Mouse (Mus musculus) intestine, embryonic 14.5 days (tissue): ENCODE measurements around the gene Fbln1. TPM values are rescaled to one million over a fixed set of nuclear protein-coding genes. Genes with fewer than 3 reads are reported as not detected.
A peak's percentile ranks its signal among the peaks of the same experiment; 100 is the strongest.

ENCODE experiments used
- ATAC-seq: fragments of 200-750 bp; cut with Nextera tagmentation; replicated peaks from 2 replicates; pipeline ENCODE4 v1.8.0; 2017; ENCODE audit warnings: low read depth, moderate number of reproducible peaks, moderate TSS enrichment, moderate library complexity; ENCODE audit not compliant: low FRiP score, low TSS enrichment
- DNase-seq: peaks from one replicate; pipeline ENCODE4 v3.0.0-alpha.2; 2018; ENCODE audit warnings: low spot score
- H3K27ac ChIP-seq: fragments of 300-500 bp; sonication (generic); 2 replicates; pipeline ENCODE4 v1.5.1; 2014; ENCODE audit warnings: low read depth, mild to moderate bottlenecking, control low read depth
- H3K27me3 ChIP-seq: fragments of 300-500 bp; sonication (generic); replicated peaks from 2 replicates; pipeline ENCODE4 v1.6.1; 2014; ENCODE audit warnings: low read length, control low read depth; ENCODE audit not compliant: control insufficient read depth, insufficient read depth
- H3K36me3 ChIP-seq: fragments of 300-500 bp; sonication (generic); 2 replicates; pipeline ENCODE4 v1.6.1; 2014; ENCODE audit warnings: low read length, control low read depth; ENCODE audit not compliant: control insufficient read depth, insufficient read depth
- H3K4me1 ChIP-seq: fragments of 300-500 bp; sonication (generic); replicated peaks from 2 replicates; pipeline ENCODE4 v1.6.1; 2014; ENCODE audit warnings: low read length, control low read depth, mixed read lengths; ENCODE audit not compliant: control insufficient read depth, insufficient read depth
- H3K4me2 ChIP-seq: fragments of 300-500 bp; sonication (generic); 2 replicates; pipeline ENCODE4 v1.6.1; 2014; ENCODE audit warnings: low read length
- H3K4me3 ChIP-seq: fragments of 300-500 bp; sonication (generic); 2 replicates; pipeline ENCODE4 v1.5.1; 2014; ENCODE audit warnings: low read depth, low read length, control low read depth, mixed read lengths
- H3K9ac ChIP-seq: fragments of 300-500 bp; sonication (generic); 2 replicates; pipeline ENCODE4 v1.6.1; 2014; ENCODE audit warnings: mild to moderate bottlenecking, low read length
- H3K9me3 ChIP-seq: fragments of 300-500 bp; sonication (generic); 2 replicates; pipeline ENCODE4 v1.6.1; 2016; ENCODE audit warnings: low read length, control low read depth; ENCODE audit not compliant: control insufficient read depth
- WGBS: fragments of 180-500 bp; shearing (Covaris S2); extraction: QIAGEN DNeasy Blood & Tissue Kit; methylation state at CpG from one replicate; pipeline ENCODE4 v1.1.7; 2014; 5-methylcytosine and 5-hydroxymethylcytosine counted together
- polyA plus RNA-seq: library from polyadenylated mRNA; unstranded; fragments of >200 nt; fragmentation: Nextera tagmentation; extraction: Ambion mirVana; gene quantifications from 2 replicates; pipeline ENCODE4 v1.2.1, GENCODE M21; 2014

The Fbln1 gene
- polyA plus RNA-seq, 1 experiment from 2014 or later: 236 TPM

DNA sequence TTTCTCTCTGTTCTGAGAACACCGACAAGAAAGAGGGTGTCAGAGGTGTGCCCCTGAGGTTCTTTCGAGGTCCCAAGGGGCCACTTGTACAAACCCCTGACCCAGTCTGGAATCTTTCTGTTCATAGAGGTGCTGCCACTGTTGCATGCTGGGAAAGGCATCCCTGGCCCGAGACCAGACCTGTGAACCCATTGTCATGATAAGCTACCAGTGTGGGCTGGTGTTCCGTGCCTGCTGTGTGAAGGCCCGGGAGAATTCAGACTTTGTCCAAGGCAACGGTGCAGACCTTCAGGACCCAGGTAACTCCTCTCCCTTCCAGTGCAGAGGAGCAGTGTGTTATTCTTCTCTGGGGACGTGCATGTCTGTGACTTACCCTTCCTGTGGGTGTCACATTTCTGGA, 21.1 kb downstream of the Fbln1 start:
- H3K9me3 ChIP-seq: no peaks in the 10 kb centered on the region
- 77% methylated on average over 7 of the region's 7 CpGs for WGBS
- H3K27ac ChIP-seq: no peak overlapping the region
- no peak for DNase-seq
- H3K36me3 ChIP-seq: peaks cover 89% of the 10 kb centered on the region
- H3K4me1 ChIP-seq: no peaks in the 10 kb centered on the region
- H3K27me3 ChIP-seq: no peaks in the 10 kb centered on the region
- H3K9ac ChIP-seq: no peak overlapping the region
- no peak overlapping the region for H3K4me2 ChIP-seq
- ATAC-seq: no peak
- H3K4me3 ChIP-seq: no peak overlapping the region

DNA sequence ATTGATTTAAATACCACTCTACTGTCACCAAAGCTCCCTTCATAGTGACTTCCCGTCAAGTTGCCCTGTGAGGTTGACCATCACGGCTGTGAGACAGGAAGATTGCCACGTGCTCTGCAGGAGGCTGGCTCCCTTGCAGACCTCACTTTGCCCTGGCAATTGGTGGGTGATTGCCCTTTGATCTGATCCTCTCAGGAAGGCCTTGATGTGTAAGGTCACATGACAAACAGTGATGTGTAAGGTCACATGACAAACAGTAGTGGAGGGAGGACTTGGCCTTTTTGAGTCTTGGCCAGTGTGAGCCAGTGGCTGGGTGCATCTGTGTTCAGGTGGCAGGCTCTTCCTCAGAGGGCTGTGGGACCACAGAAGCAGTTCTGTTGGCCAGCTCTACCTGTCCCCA, 22.8 kb downstream of the Fbln1 start:
- ATAC-seq (no peak), DNase-seq (no peak)
- no peaks in the 10 kb centered on the region for H3K9me3 ChIP-seq
- 62% methylated on average over 3 of the region's 3 CpGs for WGBS
- H3K27me3 ChIP-seq: no peaks in the 10 kb centered on the region
- H3K9ac ChIP-seq: no peak overlapping the region
- H3K4me3 ChIP-seq: no peak overlapping the region
- no peak overlapping the region for H3K4me2 ChIP-seq
- no peaks in the 10 kb centered on the region for H3K4me1 ChIP-seq
- H3K27ac ChIP-seq: no peak overlapping the region
- peaks cover 91% of the 10 kb centered on the region for H3K36me3 ChIP-seq

DNA sequence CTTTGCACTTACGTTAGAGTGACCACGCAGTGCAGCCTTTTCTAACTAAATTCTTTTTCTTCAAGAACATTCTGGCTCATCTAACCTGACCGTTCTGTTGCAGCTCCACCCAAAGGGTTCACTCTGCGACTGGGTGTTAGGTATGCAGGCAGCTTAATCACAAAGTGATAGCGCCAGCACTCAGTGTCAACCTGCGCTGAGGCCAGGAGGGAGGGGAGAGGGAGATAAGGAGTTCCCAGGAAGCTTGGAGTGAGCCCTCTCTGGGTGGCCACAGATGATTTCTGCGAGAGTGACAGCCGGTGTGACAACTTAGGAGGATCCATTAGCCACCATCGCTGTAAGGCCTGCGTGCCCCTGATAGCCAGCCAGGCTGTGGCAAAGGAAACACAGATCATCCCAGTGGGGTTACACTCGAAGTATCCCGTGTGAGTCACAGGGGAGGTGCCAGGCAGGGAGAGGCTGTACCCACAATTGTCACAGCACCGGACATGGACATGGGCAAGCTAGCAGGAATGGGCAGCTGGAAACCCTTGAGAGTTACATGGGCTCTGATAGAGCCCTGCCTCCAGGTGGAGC, 24.3 kb downstream of the Fbln1 start:
- H3K4me2 ChIP-seq: no peak overlapping the region
- DNase-seq: no peak
- no peak overlapping the region for H3K27ac ChIP-seq
- WGBS: 73% methylated on average over 13 of the region's 13 CpGs
- no peaks in the 10 kb centered on the region for H3K9me3 ChIP-seq
- H3K36me3 ChIP-seq: peaks cover 88% of the 10 kb centered on the region
- H3K4me3 ChIP-seq: no peak overlapping the region
- no peak for ATAC-seq
- no peaks in the 10 kb centered on the region for H3K27me3 ChIP-seq
- H3K9ac ChIP-seq: no peak overlapping the region
- H3K4me1 ChIP-seq: no peaks in the 10 kb centered on the region

GRCm38 (mm10) chr15:85230613-85231012, 24.9 kb downstream of the Fbln1 start:
- no peak overlapping the region for H3K27ac ChIP-seq
- peaks cover 91% of the 10 kb centered on the region for H3K36me3 ChIP-seq
- 91% methylated on average over 14 of the region's 14 CpGs for WGBS

DNA sequence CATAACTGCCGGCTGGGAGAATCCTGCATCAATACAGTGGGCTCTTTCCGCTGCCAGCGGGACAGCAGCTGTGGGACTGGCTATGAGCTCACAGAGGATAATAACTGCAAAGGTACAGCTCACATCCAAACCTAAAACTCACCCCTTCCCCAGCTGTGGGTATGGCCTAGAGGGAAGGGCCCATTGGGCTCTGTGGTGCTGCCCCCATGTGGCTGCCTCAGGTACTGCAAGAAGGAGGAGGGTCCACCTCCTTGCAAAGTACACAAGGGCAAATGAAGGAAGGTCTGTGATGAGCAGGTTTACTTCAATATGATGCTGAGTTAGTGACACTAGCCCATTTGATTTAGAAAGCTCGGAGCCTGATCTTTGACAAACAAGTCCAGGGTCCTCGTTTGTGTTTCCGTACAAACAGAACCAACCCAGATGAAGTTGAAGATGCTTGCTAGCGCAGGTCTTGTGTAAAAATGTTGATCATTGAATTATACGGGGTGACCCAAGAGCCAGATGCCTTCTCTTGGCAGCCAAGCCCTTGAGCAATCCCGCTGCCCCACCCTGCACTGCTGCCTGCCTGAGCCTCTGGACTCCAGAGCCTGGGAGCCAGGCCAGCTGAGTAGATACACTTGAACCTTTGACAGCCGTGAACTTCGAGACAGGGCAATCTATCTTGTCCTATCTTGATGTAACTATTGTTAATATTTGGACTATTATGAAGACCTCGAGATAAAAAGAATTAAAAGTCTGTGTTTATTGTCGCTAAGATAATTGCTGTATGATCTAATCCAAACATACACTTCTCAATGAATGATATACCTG, 25.9 kb downstream of the Fbln1 start:
- peaks cover 85% of the 10 kb centered on the region for H3K36me3 ChIP-seq
- ATAC-seq (peak; percentile 24; the same call in 1 of the 2 replicates), DNase-seq (peak; percentile 92)
- no peak overlapping the region for H3K27ac ChIP-seq
- no peak overlapping the region for H3K4me3 ChIP-seq
- 73% methylated on average over 13 of the region's 13 CpGs for WGBS
- no peak overlapping the region for H3K9ac ChIP-seq
- no peaks in the 10 kb centered on the region for H3K9me3 ChIP-seq
- H3K4me1 ChIP-seq: no peaks in the 10 kb centered on the region
- H3K4me2 ChIP-seq: no peak overlapping the region
- no peaks in the 10 kb centered on the region for H3K27me3 ChIP-seq

More at GRCm38 (mm10) chr15:85230613-85231012, 24.9 kb downstream of the Fbln1 start:
- Histone ChIP-seq H3K4me3 (no peak overlapping the region), H3K27me3 (no peaks in the 10 kb centered on the region), H3K9me3 (no peaks in the 10 kb centered on the region), H3K4me2 (no peak overlapping the region), H3K9ac (no peak overlapping the region), H3K4me1 (no peaks in the 10 kb centered on the region)
- ATAC-seq: no peak
- no peak for DNase-seq

DNA sequence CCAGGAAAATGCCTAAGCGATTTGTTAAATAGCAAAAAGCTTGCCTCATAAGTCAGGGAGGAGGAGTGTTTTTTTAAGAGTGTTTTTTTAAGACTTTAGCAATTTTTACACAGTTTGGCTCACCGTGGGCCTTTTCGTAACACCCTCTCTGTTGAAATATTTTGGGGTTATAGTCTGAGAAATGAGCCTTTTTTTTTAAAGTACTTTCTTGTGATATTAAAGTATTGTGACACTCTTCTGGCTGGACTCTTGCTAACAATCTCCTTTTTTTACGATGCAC, 26.4 kb downstream of the Fbln1 start:
- Histone ChIP-seq H3K4me1 (no peaks in the 10 kb centered on the region), H3K27me3 (no peaks in the 10 kb centered on the region), H3K9me3 (no peaks in the 10 kb centered on the region), H3K4me3 (no peak overlapping the region), H3K9ac (no peak overlapping the region), H3K27ac (no peak overlapping the region), H3K36me3 (peaks cover 85% of the 10 kb centered on the region), H3K4me2 (no peak overlapping the region)
- ATAC-seq: no peak
- DNase-seq: no peak
- WGBS: 77% methylated on average over 4 of the region's 4 CpGs

- ATAC-seq: 0 out of 2 replicates have a peak, but pooled peaks have one; percentile 30
Observed at GRCm38 (mm10) chr15:85232543-85233250, 26.9 kb downstream of the Fbln1 start.

DNA sequence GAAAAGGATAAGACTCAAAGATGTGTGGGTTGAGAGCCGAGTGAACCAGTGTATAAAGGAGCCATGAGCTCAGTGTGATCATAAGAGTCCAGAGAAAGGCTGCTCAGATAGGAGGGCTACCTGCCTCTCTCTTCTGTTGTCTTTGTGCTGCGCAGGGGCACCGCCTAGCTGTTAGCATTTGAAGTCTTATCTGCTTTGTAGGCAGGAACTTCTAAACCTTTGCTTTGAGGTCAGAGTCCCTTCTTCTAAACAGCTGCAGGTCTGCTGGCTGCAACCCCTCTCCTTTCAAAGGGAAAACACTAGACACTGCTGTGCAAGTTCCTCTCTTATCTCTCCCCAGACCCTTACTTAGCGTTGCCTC, 27.5 kb downstream of the Fbln1 start:
- Histone ChIP-seq H3K4me2 (no peak overlapping the region), H3K27ac (no peak overlapping the region; the same call in 1 of the 2 replicates), H3K4me1 (no peaks in the 10 kb centered on the region), H3K27me3 (no peaks in the 10 kb centered on the region), H3K9me3 (no peaks in the 10 kb centered on the region), H3K9ac (no peak overlapping the region), H3K36me3 (peaks cover 87% of the 10 kb centered on the region), H3K4me3 (no peak overlapping the region)
- ATAC-seq (peak; percentile 63), DNase-seq (no peak)
- 71% methylated on average over 4 of the region's 4 CpGs for WGBS

More at GRCm38 (mm10) chr15:85232543-85233250, 26.9 kb downstream of the Fbln1 start:
- no peak overlapping the region for H3K4me2 ChIP-seq
- DNase-seq: no peak
- no peak overlapping the region for H3K4me3 ChIP-seq
- H3K9ac ChIP-seq: no peak overlapping the region
- H3K27me3 ChIP-seq: no peaks in the 10 kb centered on the region
- H3K27ac ChIP-seq: peak overlapping the region; percentile 38; the same call in 1 of the 2 replicates
- peaks cover 87% of the 10 kb centered on the region for H3K36me3 ChIP-seq
- H3K4me1 ChIP-seq: no peaks in the 10 kb centered on the region
- 89% methylated on average over 25 of the region's 25 CpGs for WGBS
- no peaks in the 10 kb centered on the region for H3K9me3 ChIP-seq
